Mouse (Mus musculus) hindlimb bud, embryonic 11.5 days (tissue): ENCODE measurements around the gene Pcsk4.

Experiments used
- DNase-seq: peaks from one replicate; pipeline ENCODE4 v3.0.0-alpha.2; 2012; ENCODE audit warnings: low read depth, low spot score; ENCODE audit errors: extremely low spot score

The Pcsk4 gene

DNA sequence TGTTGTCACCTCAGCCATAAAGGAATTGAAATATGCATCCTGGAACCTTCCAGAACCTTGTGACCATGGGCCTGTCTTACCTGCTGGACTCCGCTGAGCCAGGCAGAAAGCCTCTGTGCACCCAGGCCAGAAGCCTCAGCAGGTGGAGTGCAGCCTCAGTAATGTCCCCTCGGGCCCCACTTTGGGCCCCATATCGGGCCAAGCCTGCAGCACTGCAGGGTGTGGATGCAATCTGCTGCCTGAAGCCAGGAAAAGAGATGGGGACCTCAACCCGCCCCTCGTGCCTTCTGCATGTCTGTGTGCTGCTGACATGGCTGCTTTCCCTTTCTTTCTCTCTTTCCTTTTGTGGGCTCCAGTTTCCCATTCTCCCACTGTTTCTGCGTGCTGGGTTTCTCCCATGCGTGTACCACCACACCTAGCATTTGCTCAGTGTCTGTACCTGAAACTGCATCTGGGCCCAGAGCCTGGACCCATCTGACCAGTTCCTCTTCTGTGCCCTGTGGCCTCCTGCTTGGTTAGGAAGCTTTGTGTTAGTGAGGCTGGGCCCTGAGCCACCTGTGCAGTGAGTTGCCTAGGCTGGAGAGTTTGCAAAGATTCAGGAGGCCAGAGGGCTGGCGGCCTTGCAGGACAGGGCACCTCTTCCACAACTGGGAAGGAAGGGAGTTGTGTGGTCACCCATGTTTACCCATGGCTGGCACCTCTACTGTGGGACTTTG, 57.3 kb downstream of the Pcsk4 start:
- DNase-seq, result no peak
